Mouse (Mus musculus): ENCODE measurements around the gene Zfp276. TPM values are rescaled to one million over a fixed set of nuclear protein-coding genes. Genes with fewer than 3 reads are reported as not detected.

The Zfp276 gene
- 31.7 and 34.6 TPM in 2 replicates for polyA plus RNA-seq (2012; rRNA removed)

DNA sequence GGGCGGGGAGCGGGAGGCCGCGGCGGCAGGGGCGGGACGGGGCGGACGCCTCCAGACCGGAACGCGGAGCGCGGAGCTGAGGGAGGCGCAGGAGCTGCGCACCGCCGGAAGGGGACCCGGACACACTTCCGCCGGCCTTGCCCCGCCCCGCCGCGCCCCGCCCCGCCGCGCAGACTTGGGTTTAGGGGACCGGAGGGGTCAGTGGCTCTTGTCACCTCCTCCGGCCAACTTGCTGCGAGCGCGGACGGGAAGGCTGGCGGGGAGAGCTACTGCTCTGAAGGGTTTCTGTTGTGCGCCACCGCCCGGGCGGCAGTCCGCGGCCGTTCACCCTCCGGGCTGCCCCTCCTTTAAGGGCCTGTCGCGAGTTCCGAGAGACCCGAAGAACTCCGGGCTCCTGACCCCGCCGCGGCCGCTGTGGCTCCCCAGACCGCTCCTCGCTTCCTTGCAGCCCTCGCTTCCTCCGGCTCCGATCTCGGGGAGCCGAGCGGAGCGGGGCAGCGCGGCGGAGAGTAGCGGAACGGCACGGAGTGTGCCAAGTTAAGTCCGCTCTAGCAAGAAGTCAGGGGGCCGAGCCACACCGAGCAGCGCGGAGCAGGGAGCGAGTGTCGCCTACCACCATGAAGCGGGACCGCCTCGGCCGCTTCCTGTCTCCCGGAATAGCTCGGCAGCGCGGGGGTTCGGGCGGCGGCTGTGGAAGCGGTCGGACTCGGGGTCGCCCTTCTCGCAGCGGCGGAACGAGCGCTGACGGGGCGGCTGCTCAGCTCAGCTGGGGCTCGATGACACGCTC, at the start of gene Zfp276, which contains the start of gene Vps9d1:
TSS of gene Zfp276 (plus strand) at position 97 of the 787 bp plus-strand sequence.
TSS of gene Vps9d1 (minus strand) at position 250 of the 787 bp plus-strand sequence.

DNA sequence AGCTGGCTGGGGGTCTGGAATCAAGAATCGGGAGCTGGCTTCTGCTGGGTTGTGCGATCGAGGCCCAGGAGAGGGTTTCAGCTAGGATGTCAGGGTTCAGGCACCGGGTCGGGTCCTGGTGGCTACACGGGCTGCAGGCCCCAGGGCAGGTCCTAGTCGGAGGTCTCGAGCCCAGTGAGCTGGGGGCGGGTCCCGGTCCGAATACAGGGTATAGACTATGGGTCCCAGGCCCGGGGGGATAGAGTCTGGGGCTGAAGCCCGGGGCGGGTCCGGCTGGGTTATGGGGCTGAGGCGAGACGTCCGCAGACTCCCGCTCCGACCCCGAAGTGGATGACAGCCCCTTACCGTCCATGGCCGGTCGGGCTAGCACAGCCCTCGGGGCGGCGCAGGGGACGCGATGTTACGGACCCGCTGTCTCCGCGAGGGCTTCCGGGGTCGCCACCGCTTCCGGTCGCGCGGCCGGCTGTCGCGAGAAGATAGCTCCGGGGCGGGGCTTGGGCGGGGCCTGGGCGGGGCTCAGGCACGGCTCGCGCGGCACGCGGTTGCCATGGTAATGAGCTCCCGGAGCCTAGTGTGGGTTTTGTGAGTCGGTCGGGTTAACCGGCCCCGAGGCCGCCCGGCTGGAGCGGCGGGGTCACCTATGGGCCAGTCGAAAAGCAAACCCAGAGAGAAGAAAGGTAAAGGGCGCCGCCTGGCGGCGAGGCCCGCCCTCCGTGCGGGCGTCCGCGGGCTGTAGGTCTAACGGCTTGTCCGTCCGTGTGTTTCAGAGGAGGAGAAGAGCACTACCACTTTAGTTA, 41.5 kb upstream of the Zfp276 start, which contains the start of the genes Chmp1a and Spata33:
TSS of gene Chmp1a (minus strand) at position 443 of the 797 bp plus-strand sequence.
TSS of gene Spata33 (plus strand) at position 512 of the 797 bp plus-strand sequence.

DNA sequence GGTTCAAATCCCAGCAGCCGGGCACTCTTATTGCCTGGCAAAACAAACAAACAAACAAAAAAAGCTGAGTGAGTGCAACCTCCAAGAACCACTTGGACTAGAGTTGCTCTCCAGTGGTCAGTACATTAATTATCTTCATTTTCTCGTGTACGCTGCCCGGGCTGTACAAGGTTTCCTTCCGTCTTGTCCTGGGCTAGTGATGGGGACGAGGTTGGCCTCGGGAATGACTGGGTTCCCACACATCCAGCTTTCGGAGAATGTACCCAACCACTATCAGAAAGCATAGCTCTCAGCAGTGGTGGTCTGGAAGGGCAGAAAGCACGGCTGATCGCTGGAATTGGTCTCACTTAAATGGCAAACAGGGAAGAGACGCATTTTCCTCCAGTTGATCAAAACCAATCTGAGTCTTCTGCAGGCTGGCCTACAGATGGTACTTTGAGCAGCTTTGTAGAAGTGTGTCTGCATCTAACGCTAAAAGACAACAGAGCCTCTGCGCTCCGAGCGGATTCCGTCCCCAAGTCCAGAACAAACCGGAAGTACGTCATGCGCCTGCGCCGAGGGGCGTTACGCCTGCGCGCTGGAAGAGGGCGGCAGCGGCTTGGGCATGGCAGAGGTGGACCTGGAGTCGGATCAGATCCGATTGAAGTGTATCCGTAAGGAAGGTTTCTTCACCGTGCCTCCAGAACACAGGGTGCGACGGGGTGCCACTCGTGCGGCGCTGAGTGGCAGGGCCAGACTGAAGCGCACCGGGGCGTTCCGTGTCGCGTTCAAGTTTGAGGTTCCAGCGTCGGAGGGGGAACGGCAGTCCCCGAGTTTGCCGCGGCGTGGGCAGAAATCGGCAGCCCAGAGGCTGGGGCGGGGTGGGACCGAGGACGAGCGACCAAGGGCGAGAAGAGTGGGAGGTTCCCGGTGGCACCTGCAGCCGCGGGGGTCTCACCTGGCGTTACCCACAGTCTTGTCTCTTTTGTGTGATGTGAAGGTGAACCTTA, 29.4 kb upstream of the Zfp276 start, which contains the start of gene Cdk10:
TSS of gene Cdk10 (plus strand) at position 565 of the 989 bp plus-strand sequence.

DNA sequence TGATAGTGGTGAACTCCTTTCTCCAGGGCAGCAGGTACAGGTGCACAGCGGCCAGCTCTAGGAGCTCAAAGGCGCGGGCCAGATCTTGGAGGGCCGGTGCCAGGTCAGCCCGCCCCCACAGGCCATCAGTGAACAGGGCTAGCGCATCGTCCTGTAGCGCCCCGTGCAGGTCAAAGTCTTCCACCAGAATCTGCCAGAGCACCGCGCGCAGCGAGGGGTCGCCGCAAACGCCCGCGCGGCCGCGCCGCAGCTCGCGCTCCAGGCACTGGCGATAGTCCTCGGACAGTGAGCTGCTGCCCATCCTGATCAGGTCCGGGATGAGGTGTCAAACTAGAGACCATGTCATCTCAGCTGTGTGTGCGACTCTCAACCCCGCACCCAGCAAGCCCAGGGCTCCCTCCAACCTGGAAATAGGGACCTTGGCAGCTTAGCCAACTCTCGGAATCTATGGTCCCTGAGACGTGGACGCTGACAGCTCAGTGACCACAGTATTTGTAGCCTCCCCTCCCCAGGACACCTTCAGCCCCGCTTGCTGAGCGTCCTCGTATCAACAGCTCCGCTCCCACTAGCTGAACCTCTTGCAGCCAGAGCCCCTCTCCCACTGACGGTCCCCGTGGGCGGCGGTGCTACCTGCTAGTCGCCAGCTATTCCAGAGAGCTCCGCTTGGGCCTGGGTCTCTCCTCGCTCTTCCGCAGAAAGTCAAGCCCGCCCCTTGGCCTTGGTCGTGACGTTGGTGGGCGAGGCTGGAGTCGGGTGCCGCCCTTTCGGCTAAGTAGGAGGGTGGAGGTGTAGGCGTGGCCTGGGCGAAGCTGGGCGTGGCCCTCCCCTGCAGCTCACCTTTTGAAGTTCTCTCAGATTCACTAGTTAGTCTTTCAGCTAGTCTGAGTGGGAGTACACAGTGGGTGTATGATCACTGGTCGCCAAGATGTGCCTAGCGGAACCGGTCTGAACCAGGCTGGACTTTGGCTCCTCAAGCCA, 18.2 kb upstream of the Zfp276 start, which contains the start of gene Spata2l:
TSS of gene Spata2l (minus strand) at position 714 of the 978 bp plus-strand sequence.

DNA sequence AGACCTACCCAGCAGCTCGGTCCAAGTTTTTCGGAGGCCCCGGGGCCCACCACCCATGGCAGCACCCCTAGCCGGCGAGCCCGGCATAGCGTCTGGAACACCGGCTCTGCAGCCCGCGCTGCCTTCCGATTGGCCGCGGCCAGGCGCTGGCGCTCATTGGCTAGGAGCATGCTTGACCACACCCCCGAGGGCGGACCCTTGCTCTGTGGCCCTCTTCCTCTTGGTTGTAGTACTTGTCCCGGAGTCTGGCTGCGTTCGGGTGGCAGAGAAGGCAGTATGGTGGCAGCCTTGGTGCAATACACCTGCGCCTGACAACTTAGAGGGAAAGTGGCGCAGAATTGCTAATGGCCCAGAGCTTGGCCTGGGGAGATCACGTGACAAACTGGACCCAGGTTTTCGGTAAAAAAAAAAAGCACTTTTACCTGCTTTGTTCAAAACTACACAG, 64.5 kb downstream of the Zfp276 start, which contains the start of gene Fanca:
TSS of gene Fanca (minus strand) at position 110 of the 445 bp plus-strand sequence.

Other genes with a start within 250 kb of the Zfp276 start
- gene Ankrd11, start 211.9 kb upstream of the Zfp276 start, polyA plus RNA-seq (2012; rRNA removed) = 58.0 and 61.5 TPM in 2 replicates
- 97.8 and 99.0 TPM in 2 replicates for gene Spg7, start 191.3 kb upstream of the Zfp276 start, polyA plus RNA-seq (2012; rRNA removed)
- 1,827 and 1,858 TPM in 2 replicates for gene Rpl13, start 151.8 kb upstream of the Zfp276 start, polyA plus RNA-seq (2012; rRNA removed)
- gene Cpne7, start 136.8 kb upstream of the Zfp276 start, polyA plus RNA-seq (2012; rRNA removed) = 49.1 and 60.3 TPM in 2 replicates
- gene Sult5a1, start 95.9 kb upstream of the Zfp276 start, polyA plus RNA-seq (2012; rRNA removed) = 1.1 and 3.5 TPM in 2 replicates
- gene Dpep1, start 68.0 kb upstream of the Zfp276 start, polyA plus RNA-seq (2012; rRNA removed) = 0.08 and 0.66 TPM in 2 replicates
- gene Chmp1a, start 41.4 kb upstream of the Zfp276 start, polyA plus RNA-seq (2012; rRNA removed) = 157 and 160 TPM in 2 replicates
- gene Spata33, start 41.4 kb upstream of the Zfp276 start, polyA plus RNA-seq (2012; rRNA removed) = 8.2 and 8.8 TPM in 2 replicates
- gene Cdk10, start 29.4 kb upstream of the Zfp276 start, polyA plus RNA-seq (2012; rRNA removed) = 128 TPM in 2 replicates
- 8.7 and 8.9 TPM in 2 replicates for gene Spata2l, start 18.0 kb upstream of the Zfp276 start, polyA plus RNA-seq (2012; rRNA removed)
- 119 and 125 TPM in 2 replicates for gene Vps9d1, start 153 bp downstream of the Zfp276 start, polyA plus RNA-seq (2012; rRNA removed)
- 10.7 and 10.9 TPM in 2 replicates for gene Fanca, start 64.4 kb downstream of the Zfp276 start, polyA plus RNA-seq (2012; rRNA removed)
- 40.7 and 41.0 TPM in 2 replicates for gene Spire2, start 78.5 kb downstream of the Zfp276 start, polyA plus RNA-seq (2012; rRNA removed)
- gene Tcf25, start 119.6 kb downstream of the Zfp276 start, polyA plus RNA-seq (2012; rRNA removed) = 365 and 387 TPM in 2 replicates
- 0.03 and 0.08 TPM in 2 replicates for gene Mc1r, start 152.9 kb downstream of the Zfp276 start, polyA plus RNA-seq (2012; rRNA removed)
- 3,129 and 3,402 TPM in 2 replicates for gene Tubb3, start 157.2 kb downstream of the Zfp276 start, polyA plus RNA-seq (2012; rRNA removed)
- gene Def8, start 169.3 kb downstream of the Zfp276 start, polyA plus RNA-seq (2012; rRNA removed) = 50.0 and 50.3 TPM in 2 replicates
- 30.2 and 30.7 TPM in 2 replicates for gene Afg3l1, start 223.7 kb downstream of the Zfp276 start, polyA plus RNA-seq (2012; rRNA removed)